Mouse (Mus musculus): ENCODE results near the gene Gm37240. TPM values are rescaled to one million over a fixed set of nuclear protein-coding genes. Genes with fewer than 3 reads are reported as not detected.

Gene Gm37240
- polyA plus RNA-seq, 1 experiment from 2014 or later = 0.82 TPM

DNA sequence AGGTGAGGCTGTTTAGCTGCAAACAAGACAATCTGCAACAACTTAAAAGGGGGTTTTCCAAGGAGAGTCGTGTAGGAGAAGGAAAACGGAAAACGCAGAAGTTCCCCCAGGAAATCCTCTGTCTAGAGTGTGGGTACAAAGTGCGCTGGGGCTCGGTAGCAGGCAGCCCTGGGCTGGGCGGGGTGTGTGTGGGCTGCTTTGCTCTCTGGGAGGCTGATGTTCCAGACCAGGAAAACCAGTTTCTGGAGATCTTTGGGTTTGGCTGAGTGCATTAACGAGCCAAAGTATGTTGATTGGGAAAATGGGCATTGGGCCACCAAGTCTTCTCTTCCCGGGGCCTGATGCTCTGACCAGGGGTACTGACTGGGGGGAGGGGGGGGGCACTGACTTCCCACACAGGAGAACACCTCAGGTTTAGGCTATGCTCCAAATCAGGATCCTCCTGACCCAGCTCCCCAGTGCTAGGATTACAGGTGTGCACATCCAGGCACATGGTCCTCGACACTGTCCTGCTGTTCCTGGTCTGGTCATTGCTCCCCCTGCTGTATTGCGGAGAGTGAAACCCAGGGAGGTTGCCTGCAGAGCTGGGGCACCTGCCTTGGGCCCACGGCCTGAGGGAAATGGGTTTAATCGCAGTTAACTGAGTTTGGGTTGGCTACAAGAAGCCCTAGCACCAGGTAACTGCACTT is 1249.3 kb downstream of the Gm37240 start:
- H3K9ac ChIP-seq (ENCODE audit: low read length) = no peak overlapping the region
- H3K9me3 ChIP-seq (ENCODE audit: control insufficient read depth, low read length) = no peaks in the 10 kb centered on the region
- WGBS = 73% methylated on average over 12 of the region's 12 CpGs
- DNase-seq (ENCODE audit: low spot score) (no peak), ATAC-seq (ENCODE audit: insufficient read depth, low FRiP score, low TSS enrichment) (no peak)
- no peak overlapping the region for H3K4me3 ChIP-seq (ENCODE audit: low read depth, low read length)
- H3K4me2 ChIP-seq (ENCODE audit: low read depth) = no peak overlapping the region
- no peaks in the 10 kb centered on the region for H3K36me3 ChIP-seq (ENCODE audit: control insufficient read depth, insufficient read depth, low read length)
- H3K4me1 ChIP-seq (ENCODE audit: control insufficient read depth, insufficient read depth, low read length) = no peaks in the 10 kb centered on the region
- H3K27me3 ChIP-seq (ENCODE audit: control insufficient read depth, insufficient read depth, low read length) = no peaks in the 10 kb centered on the region
- no peak overlapping the region for H3K27ac ChIP-seq (ENCODE audit: low read depth, low read length)

DNA sequence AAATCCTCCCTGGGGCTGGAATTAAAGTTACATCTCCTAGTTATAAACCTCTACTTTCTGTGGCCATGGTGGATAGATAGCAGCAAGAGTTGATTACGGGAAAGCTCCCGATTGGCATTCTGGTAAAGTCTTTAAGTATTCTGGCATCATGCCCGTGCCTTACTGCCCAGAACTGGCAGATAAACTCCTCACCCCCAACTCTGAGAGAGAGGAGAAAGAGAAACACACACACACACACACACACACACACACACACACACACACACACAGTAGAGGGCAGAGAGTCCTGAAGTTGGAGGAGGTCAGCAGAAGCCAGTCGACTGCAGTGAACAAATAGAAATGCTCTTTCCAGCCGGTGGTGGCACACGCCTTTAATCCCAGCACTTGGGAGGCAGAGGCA is 1250.2 kb downstream of the Gm37240 start:
- 89% methylated on average over 6 of the region's 6 CpGs for WGBS
- Histone ChIP-seq H3K4me3 (ENCODE audit: low read depth, low read length) (no peak overlapping the region), H3K9ac (ENCODE audit: low read length) (no peak overlapping the region), H3K4me1 (ENCODE audit: control insufficient read depth, insufficient read depth, low read length) (no peaks in the 10 kb centered on the region), H3K27ac (ENCODE audit: low read depth, low read length) (no peak overlapping the region), H3K27me3 (ENCODE audit: control insufficient read depth, insufficient read depth, low read length) (no peaks in the 10 kb centered on the region), H3K36me3 (ENCODE audit: control insufficient read depth, insufficient read depth, low read length) (no peaks in the 10 kb centered on the region), H3K9me3 (ENCODE audit: control insufficient read depth, low read length) (no peaks in the 10 kb centered on the region), H3K4me2 (ENCODE audit: low read depth) (no peak overlapping the region)
- ATAC-seq (ENCODE audit: insufficient read depth, low FRiP score, low TSS enrichment) (no peak), DNase-seq (ENCODE audit: low spot score) (no peak)

DNA sequence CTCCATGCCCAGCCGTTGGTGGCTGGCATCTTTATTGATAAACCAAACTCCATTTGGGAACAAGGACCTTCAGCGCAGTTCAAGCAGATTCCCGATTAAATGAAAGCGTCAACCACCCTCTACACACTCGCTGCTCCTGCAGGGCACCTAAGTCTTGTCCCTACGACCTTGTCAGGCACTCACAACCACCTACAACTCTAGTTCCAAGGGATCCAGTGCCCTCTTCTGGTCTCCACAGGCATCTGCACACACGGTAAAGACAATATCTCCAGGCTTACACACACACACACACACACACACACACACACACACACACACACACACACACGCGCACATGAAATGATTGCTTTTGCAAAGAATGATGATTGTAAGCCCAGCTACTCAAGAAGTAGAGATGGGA is 1255.7 kb downstream of the Gm37240 start:
- 95% methylated on average over 9 of the region's 9 CpGs for whole genome bisulfite sequencing
- H3K9ac ChIP-seq (ENCODE audit: low read length) = no peak overlapping the region
- H3K4me2 ChIP-seq (ENCODE audit: low read depth) = no peak overlapping the region
- no peak overlapping the region for H3K4me3 ChIP-seq (ENCODE audit: low read depth, low read length)
- no peak overlapping the region for H3K27ac ChIP-seq (ENCODE audit: low read depth, low read length)
- H3K36me3 ChIP-seq (ENCODE audit: control insufficient read depth, insufficient read depth, low read length) = no peaks in the 10 kb centered on the region
- DNase-seq (ENCODE audit: low spot score) (no peak), ATAC-seq (ENCODE audit: insufficient read depth, low FRiP score, low TSS enrichment) (no peak)
- H3K27me3 ChIP-seq (ENCODE audit: control insufficient read depth, insufficient read depth, low read length) = no peaks in the 10 kb centered on the region
- H3K4me1 ChIP-seq (ENCODE audit: control insufficient read depth, insufficient read depth, low read length) = no peaks in the 10 kb centered on the region
- no peaks in the 10 kb centered on the region for H3K9me3 ChIP-seq (ENCODE audit: control insufficient read depth, low read length)

DNA sequence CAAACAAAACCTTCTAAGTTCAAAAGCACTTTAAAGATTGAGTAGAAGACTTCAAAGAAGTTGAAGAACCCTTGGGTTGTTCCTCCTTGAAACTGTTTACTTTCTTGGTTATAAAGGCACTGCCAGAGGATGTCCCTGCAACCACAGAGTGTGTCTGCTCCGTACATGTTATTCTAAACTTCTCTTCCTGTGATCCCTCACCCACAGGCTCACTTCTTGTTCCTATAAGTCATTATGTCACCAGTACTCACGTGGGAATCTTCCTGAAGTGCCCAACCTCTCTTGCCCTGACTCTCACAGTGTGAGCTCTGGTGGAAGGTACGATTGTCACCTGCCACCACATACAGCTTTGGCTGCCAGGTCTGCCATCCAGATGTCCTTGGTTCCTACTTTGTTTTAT is 1265.3 kb downstream of the Gm37240 start:
- H3K4me1 ChIP-seq (ENCODE audit: control insufficient read depth, insufficient read depth, low read length) = no peaks in the 10 kb centered on the region
- H3K27me3 ChIP-seq (ENCODE audit: control insufficient read depth, insufficient read depth, low read length) = no peaks in the 10 kb centered on the region
- no peak overlapping the region for H3K4me2 ChIP-seq (ENCODE audit: low read depth)
- no peak overlapping the region for H3K9ac ChIP-seq (ENCODE audit: low read length)
- no peaks in the 10 kb centered on the region for H3K36me3 ChIP-seq (ENCODE audit: control insufficient read depth, insufficient read depth, low read length)
- DNase-seq (ENCODE audit: low spot score) (no peak), ATAC-seq (ENCODE audit: insufficient read depth, low FRiP score, low TSS enrichment) (no peak)
- H3K9me3 ChIP-seq (ENCODE audit: control insufficient read depth, low read length) = no peaks in the 10 kb centered on the region
- no peak overlapping the region for H3K4me3 ChIP-seq (ENCODE audit: low read depth, low read length)
- WGBS = 64% methylated on average over 3 of the region's 3 CpGs
- H3K27ac ChIP-seq (ENCODE audit: low read depth, low read length) = no peak overlapping the region

DNA sequence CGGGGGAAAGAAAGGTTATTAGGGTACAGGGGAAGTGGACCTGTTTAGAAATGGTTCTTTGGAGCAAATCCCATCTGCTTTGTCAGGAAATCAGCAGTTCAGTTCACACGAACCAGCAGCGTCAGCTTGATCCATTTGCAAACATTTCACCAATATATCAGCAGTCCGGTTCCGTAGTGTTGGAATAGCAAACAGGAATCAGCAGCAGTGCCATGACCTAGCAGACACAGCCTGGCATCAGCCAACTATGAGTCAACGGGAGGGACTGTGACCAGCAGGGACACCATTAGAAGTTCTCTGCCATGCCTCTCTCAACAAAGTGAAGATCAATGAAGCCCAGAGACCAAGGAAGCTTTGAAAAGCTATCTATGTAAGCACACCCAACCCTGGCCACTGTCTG is 1267.6 kb downstream of the Gm37240 start:
- Histone ChIP-seq H3K4me1 (ENCODE audit: control insufficient read depth, insufficient read depth, low read length) (no peaks in the 10 kb centered on the region), H3K27me3 (ENCODE audit: control insufficient read depth, insufficient read depth, low read length) (no peaks in the 10 kb centered on the region), H3K27ac (ENCODE audit: low read depth, low read length) (no peak overlapping the region), H3K36me3 (ENCODE audit: control insufficient read depth, insufficient read depth, low read length) (no peaks in the 10 kb centered on the region), H3K4me2 (ENCODE audit: low read depth) (no peak overlapping the region), H3K9ac (ENCODE audit: low read length) (no peak overlapping the region), H3K4me3 (ENCODE audit: low read depth, low read length) (no peak overlapping the region), H3K9me3 (ENCODE audit: control insufficient read depth, low read length) (no peaks in the 10 kb centered on the region)
- WGBS = 95% methylated on average over 6 of the region's 6 CpGs
- ATAC-seq (ENCODE audit: insufficient read depth, low FRiP score, low TSS enrichment) = no peak
- no peak for DNase-seq (ENCODE audit: low spot score)

DNA sequence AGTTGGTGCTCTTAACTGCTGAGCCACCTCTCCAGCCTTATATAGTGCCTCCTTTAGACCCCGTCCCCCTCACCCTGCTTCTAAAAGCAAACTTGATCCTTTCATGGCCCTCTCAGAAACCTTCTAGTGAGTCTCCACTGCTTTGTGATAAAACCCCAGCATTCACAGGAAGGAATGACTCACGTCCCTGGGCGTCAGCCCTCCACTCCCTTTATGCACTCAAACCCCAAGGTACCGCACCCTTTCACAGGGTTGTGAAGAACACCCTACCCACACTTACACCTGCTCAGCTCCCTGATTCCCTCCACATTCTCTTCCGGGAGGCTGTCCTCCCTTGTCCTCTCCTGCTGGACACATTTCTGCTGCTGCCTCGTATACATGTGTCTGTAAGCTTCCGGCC is 1268.3 kb downstream of the Gm37240 start:
- no peak overlapping the region for H3K4me2 ChIP-seq (ENCODE audit: low read depth)
- DNase-seq (ENCODE audit: low spot score) (no peak), ATAC-seq (ENCODE audit: insufficient read depth, low FRiP score, low TSS enrichment) (no peak)
- H3K9ac ChIP-seq (ENCODE audit: low read length) = no peak overlapping the region
- H3K27ac ChIP-seq (ENCODE audit: low read depth, low read length) = no peak overlapping the region
- no peaks in the 10 kb centered on the region for H3K9me3 ChIP-seq (ENCODE audit: control insufficient read depth, low read length)
- no peaks in the 10 kb centered on the region for H3K36me3 ChIP-seq (ENCODE audit: control insufficient read depth, insufficient read depth, low read length)
- no peak overlapping the region for H3K4me3 ChIP-seq (ENCODE audit: low read depth, low read length)
- WGBS = 94% methylated on average over 7 of the region's 7 CpGs
- H3K4me1 ChIP-seq (ENCODE audit: control insufficient read depth, insufficient read depth, low read length) = no peaks in the 10 kb centered on the region
- no peaks in the 10 kb centered on the region for H3K27me3 ChIP-seq (ENCODE audit: control insufficient read depth, insufficient read depth, low read length)

DNA sequence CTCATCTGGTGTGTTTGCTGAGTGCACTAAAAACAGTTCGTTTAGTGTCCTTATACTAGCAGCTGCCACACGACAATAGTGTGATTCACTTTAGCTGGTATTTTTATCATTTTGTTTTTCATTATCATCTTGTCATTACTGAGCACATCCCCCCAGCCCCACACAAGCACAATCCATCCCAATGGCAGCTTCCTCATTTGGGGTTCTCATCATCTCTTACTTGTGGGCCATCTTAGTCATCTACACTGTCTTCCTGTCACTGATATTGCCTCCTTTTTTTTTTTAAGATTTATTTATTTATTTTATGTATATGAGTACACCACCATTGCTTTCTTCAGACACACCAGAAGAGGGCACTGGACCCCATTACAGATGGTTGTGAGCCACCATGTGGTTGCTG is 1268.7 kb downstream of the Gm37240 start:
- WGBS = 88% methylated on average over 2 of the region's 2 CpGs
- Histone ChIP-seq H3K4me1 (ENCODE audit: control insufficient read depth, insufficient read depth, low read length) (no peaks in the 10 kb centered on the region), H3K4me2 (ENCODE audit: low read depth) (no peak overlapping the region), H3K4me3 (ENCODE audit: low read depth, low read length) (no peak overlapping the region), H3K9ac (ENCODE audit: low read length) (no peak overlapping the region), H3K27ac (ENCODE audit: low read depth, low read length) (no peak overlapping the region), H3K27me3 (ENCODE audit: control insufficient read depth, insufficient read depth, low read length) (no peaks in the 10 kb centered on the region), H3K36me3 (ENCODE audit: control insufficient read depth, insufficient read depth, low read length) (no peaks in the 10 kb centered on the region), H3K9me3 (ENCODE audit: control insufficient read depth, low read length) (no peaks in the 10 kb centered on the region)
- ATAC-seq (ENCODE audit: insufficient read depth, low FRiP score, low TSS enrichment) (no peak), DNase-seq (ENCODE audit: low spot score) (no peak)

DNA sequence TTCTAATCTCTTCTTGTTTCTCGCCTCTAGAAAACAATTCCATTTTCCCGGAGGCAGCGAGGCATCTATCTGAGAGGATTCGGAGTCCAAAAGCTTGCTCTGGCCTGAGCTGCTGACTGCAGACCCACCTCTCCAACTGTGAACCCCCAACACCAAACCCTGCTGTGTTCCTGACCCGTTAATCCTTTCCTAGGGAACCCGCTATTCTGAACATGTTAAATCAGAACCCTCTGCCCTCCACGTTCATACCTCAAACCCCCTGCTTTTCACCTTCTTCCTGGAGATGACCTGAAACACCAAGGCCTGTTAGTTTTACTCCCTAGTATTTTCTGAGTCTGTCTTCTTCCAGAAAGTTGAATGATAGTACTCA is 1271.5 kb downstream of the Gm37240 start:
- H3K36me3 ChIP-seq (ENCODE audit: control insufficient read depth, insufficient read depth, low read length) = no peaks in the 10 kb centered on the region
- H3K4me2 ChIP-seq (ENCODE audit: low read depth) = no peak overlapping the region
- H3K4me3 ChIP-seq (ENCODE audit: low read depth, low read length) = no peak overlapping the region
- H3K9ac ChIP-seq (ENCODE audit: low read length) = no peak overlapping the region
- no peak overlapping the region for H3K27ac ChIP-seq (ENCODE audit: low read depth, low read length)
- DNase-seq (ENCODE audit: low spot score) (no peak), ATAC-seq (ENCODE audit: insufficient read depth, low FRiP score, low TSS enrichment) (no peak)
- H3K27me3 ChIP-seq (ENCODE audit: control insufficient read depth, insufficient read depth, low read length) = no peaks in the 10 kb centered on the region
- no peaks in the 10 kb centered on the region for H3K9me3 ChIP-seq (ENCODE audit: control insufficient read depth, low read length)
- 44% methylated on average over 7 of the region's 7 CpGs for WGBS
- no peaks in the 10 kb centered on the region for H3K4me1 ChIP-seq (ENCODE audit: control insufficient read depth, insufficient read depth, low read length)

DNA sequence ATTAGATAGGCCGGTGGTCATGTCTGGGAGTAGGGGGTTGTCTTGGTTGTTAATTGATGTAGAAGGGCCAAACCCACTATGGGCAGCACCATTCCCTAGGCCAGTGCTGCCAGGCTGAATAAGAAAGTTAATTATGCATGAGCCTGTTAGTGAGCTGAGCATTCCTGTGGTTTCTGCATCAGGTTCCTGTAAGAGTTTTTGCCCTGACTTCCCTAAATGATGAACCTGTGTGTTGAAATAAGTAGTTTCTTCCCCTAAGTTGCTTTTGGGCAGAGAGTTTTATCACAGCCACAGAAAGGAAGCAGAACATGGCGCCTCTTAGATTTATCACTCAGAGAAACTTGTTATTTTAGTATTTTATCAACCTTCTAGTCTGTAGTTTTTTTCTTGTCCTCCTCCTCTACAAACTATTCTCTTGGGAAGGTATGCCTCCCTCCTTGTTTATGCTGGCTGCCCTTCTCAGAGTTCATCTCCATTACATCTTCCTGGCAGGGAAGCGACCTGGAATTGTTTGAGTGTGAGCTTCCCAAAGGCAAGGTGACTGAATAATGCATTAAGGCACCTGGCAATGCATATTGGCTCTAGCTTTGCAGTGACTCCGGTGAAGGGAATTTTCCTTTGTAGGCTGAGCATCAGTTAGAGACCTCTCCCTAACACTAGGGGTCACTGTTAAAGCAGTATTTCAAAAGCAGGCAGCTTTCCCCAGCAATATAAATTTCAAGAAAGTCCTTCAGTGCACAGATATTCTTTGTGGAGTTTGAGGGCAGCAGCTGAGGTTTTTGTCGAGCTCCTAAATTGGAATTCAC is 1272.1 kb downstream of the Gm37240 start:
- Histone ChIP-seq H3K9ac (ENCODE audit: low read length) (no peak overlapping the region), H3K4me1 (ENCODE audit: control insufficient read depth, insufficient read depth, low read length) (no peaks in the 10 kb centered on the region), H3K4me3 (ENCODE audit: low read depth, low read length) (no peak overlapping the region), H3K27me3 (ENCODE audit: control insufficient read depth, insufficient read depth, low read length) (no peaks in the 10 kb centered on the region), H3K36me3 (ENCODE audit: control insufficient read depth, insufficient read depth, low read length) (no peaks in the 10 kb centered on the region), H3K4me2 (ENCODE audit: low read depth) (no peak overlapping the region), H3K27ac (ENCODE audit: low read depth, low read length) (no peak overlapping the region), H3K9me3 (ENCODE audit: control insufficient read depth, low read length) (no peaks in the 10 kb centered on the region)
- WGBS = 26% methylated on average over 5 of the region's 5 CpGs
- DNase-seq (ENCODE audit: low spot score) (peak; percentile 20), ATAC-seq (ENCODE audit: insufficient read depth, low FRiP score, low TSS enrichment) (no peak)

Measured in neural tube, embryonic 11.5 days (tissue).